Mouse (Mus musculus) spleen, embryonic (tissue): Measurements from ENCODE around the gene Nrde2.

Experiments
- CTCF ChIA-PET: fragments of 350-600 bp; sonication (Branson Sonifier 250); formaldehyde crosslinking; loops from one replicate; lab custom pipeline; 2022; lab: Charles Lee

The Nrde2 gene

GRCm38 (mm10) chr12:100127866-100128480, 31.5 kb downstream of the Nrde2 start:
- CTCF ChIA-PET, result no interaction called here

GRCm38 (mm10) chr12:100126968-100127865, 32.2 kb downstream of the Nrde2 start:
- CTCF ChIA-PET, result interaction anchor here (0.6 kb wide), 1 partner anchor 15 kb away, joined by 3 read pairs; no protein-coding TSS in a partner anchor

GRCm38 (mm10) chr12:100124913-100125798, 34.3 kb downstream of the Nrde2 start:
- CTCF ChIA-PET, result interaction anchor here (0.5 kb wide), 1 partner anchor 1031 kb away, joined by 3 read pairs; no protein-coding TSS in a partner anchor

- CTCF ChIA-PET, result no interaction called here
Measured at GRCm38 (mm10) chr12:100123476-100123875, 36.0 kb downstream of the Nrde2 start.

- CTCF ChIA-PET, result no interaction called here
Measured at GRCm38 (mm10) chr12:100122921-100123381, 36.5 kb downstream of the Nrde2 start.

- CTCF ChIA-PET, result interaction anchor here (0.6 kb wide), 1 partner anchor 10 kb away, joined by 9 read pairs; no protein-coding TSS in a partner anchor
Measured at GRCm38 (mm10) chr12:100115982-100116381, 43.5 kb downstream of the Nrde2 start.

GRCm38 (mm10) chr12:100109986-100110696, 49.3 kb downstream of the Nrde2 start, which contains the start of gene Psmc1:
Gene Psmc1, plus strand, starts transcription at chr12:100110154.
- CTCF ChIA-PET, result no interaction called here

GRCm38 (mm10) chr12:100107436-100107835, 52.0 kb downstream of the Nrde2 start:
- CTCF ChIA-PET, result interaction anchor here (1.6 kb wide), 1 partner anchor 174 kb away, joined by 6 read pairs; no protein-coding TSS in a partner anchor

- CTCF ChIA-PET, result interaction anchor here (0.6 to 1.6 kb wide), 10 partner anchors 8 to 806 kb away, joined by 3 to 9 read pairs (median 4); no protein-coding TSS in a partner anchor
Measured at GRCm38 (mm10) chr12:100106275-100106895, 53.1 kb downstream of the Nrde2 start.

- CTCF ChIA-PET, result no interaction called here
Measured at GRCm38 (mm10) chr12:100104530-100104929, 54.9 kb downstream of the Nrde2 start.

GRCm38 (mm10) chr12:100101651-100102050, 57.8 kb downstream of the Nrde2 start:
- CTCF ChIA-PET, result no interaction called here

GRCm38 (mm10) chr12:100100707-100101030, 58.8 kb downstream of the Nrde2 start:
- CTCF ChIA-PET, result interaction anchor here (0.6 kb wide), 1 partner anchor 944 kb away, joined by 3 read pairs; no protein-coding TSS in a partner anchor

- CTCF ChIA-PET, result interaction anchor here (0.6 kb wide), 1 partner anchor 943 kb away, joined by 3 read pairs; no protein-coding TSS in a partner anchor
Measured at GRCm38 (mm10) chr12:100099971-100100706, 59.3 kb downstream of the Nrde2 start.

- CTCF ChIA-PET, result interaction anchor here (0.5 kb wide), 1 partner anchor 84 kb away, joined by 3 read pairs; no protein-coding TSS in a partner anchor
Measured at GRCm38 (mm10) chr12:100093046-100093445, 66.4 kb downstream of the Nrde2 start.

GRCm38 (mm10) chr12:100090750-100091149, 68.7 kb downstream of the Nrde2 start:
- CTCF ChIA-PET, result no interaction called here

GRCm38 (mm10) chr12:100089265-100089664, 70.2 kb downstream of the Nrde2 start:
- CTCF ChIA-PET, result no interaction called here

GRCm38 (mm10) chr12:100088026-100088425, 71.4 kb downstream of the Nrde2 start:
- CTCF ChIA-PET, result no interaction called here

- CTCF ChIA-PET, result interaction anchor here (0.6 kb wide), 1 partner anchor 683 kb away, joined by 3 read pairs; no protein-coding TSS in a partner anchor
Measured at GRCm38 (mm10) chr12:100079636-100080286, 79.7 kb downstream of the Nrde2 start.

- CTCF ChIA-PET, result no interaction called here
Measured at GRCm38 (mm10) chr12:100075715-100076114, 83.7 kb downstream of the Nrde2 start.
